Mouse (Mus musculus) MEL (cell line): ENCODE data around the gene Pnpla5.

Experiments used
- CHD1 ChIP-seq: IDR thresholded peaks from 2 replicates; pipeline ENCODE4 v1.6.1; 2012; ENCODE audit warnings: low read depth, mild to moderate bottlenecking, inconsistent platforms, low read length, improper control_type of control experiment
- CTCF ChIP-seq, 3 experiments: IDR thresholded peaks in 2 of 3; conservative IDR thresholded peaks in 1 of 3; 2 replicates each; pipeline ENCODE4 v1.5.1; 2011 to 2012; ENCODE audit warnings: low read length in 3 of 3, low read depth in 2 of 3, mild to moderate bottlenecking in 2 of 3, improper control_type of control experiment in 1 of 3, inconsistent platforms in 1 of 3, mixed read lengths in 1 of 3, moderate library complexity in 1 of 3; ENCODE audit not compliant: control insufficient read depth in 1 of 3, insufficient read depth in 1 of 3, poor library complexity in 1 of 3, severe bottlenecking in 1 of 3
- GABPA ChIP-seq: IDR thresholded peaks from 2 replicates; pipeline ENCODE4 v1.6.1; 2012; ENCODE audit warnings: low read depth, mild to moderate bottlenecking, inconsistent platforms, low read length, improper control_type of control experiment, moderate library complexity
- GATA1 ChIP-seq: IDR thresholded peaks from 2 replicates; pipeline ENCODE4 v1.6.1; 2011; ENCODE audit warnings: low read depth, low read length, improper control_type of control experiment
- MAFK ChIP-seq: IDR thresholded peaks from 2 replicates; pipeline ENCODE4 v1.6.1; 2011; ENCODE audit warnings: low read depth, mild to moderate bottlenecking, low read length, improper control_type of control experiment, borderline replicate concordance
- MEF2A ChIP-seq: IDR thresholded peaks from 2 replicates; pipeline ENCODE4 v1.6.1; 2014; ENCODE audit warnings: low read depth, mild to moderate bottlenecking, inconsistent platforms, low read length, improper control_type of control experiment; ENCODE audit not compliant: poor library complexity, insufficient replicate concordance, severe bottlenecking; ENCODE audit errors: extremely low read depth
- POLR2A ChIP-seq, 2 experiments: IDR thresholded peaks; 2 replicates each; pipeline ENCODE4 v1.6.1; 2011 to 2012; ENCODE audit warnings: low read length in 2 of 2, mild to moderate bottlenecking in 2 of 2, control low read depth in 1 of 2, improper control_type of control experiment in 1 of 2, low read depth in 1 of 2, moderate library complexity in 1 of 2; ENCODE audit not compliant: control insufficient read depth in 1 of 2, insufficient read depth in 1 of 2, poor library complexity in 1 of 2
- SMC3 ChIP-seq: IDR thresholded peaks from 2 replicates; pipeline ENCODE4 v1.6.1; 2011; ENCODE audit warnings: low read depth, low read length, improper control_type of control experiment
- TAL1 ChIP-seq: IDR thresholded peaks from 2 replicates; pipeline ENCODE4 v1.6.1; 2012; ENCODE audit warnings: mild to moderate bottlenecking, inconsistent platforms, low read length, moderate library complexity, mixed read lengths
- ZMIZ1 ChIP-seq: IDR thresholded peaks from 2 replicates; pipeline ENCODE4 v1.6.1; 2012; ENCODE audit warnings: low read depth, mild to moderate bottlenecking, inconsistent platforms, low read length, improper control_type of control experiment, moderate library complexity

GRCm38 (mm10) chr15:84077151-84077550 is 45.8 kb downstream of the Pnpla5 start:
- TF ChIP-seq MEF2A (no peak), SMC3 (no peak), TAL1 (no peak), GATA1 (no peak), GABPA (no peak), CHD1 (no peak), ZMIZ1 (no peak), POLR2A (IDR thresholded peaks at IDR 0.05; ENCODE audit: control insufficient read depth in 1 of 2, insufficient read depth in 1 of 2, low read depth in 1 of 2, low read length in 2 of 2, poor library complexity in 1 of 2) (no peak), MAFK (no peak), CTCF (IDR thresholded peaks at IDR 0.05 in 2 of 3, conservative IDR thresholded peaks at IDR 0.05 in 1 of 3; ENCODE audit: control insufficient read depth in 1 of 3, insufficient read depth in 1 of 3, low read depth in 2 of 3, low read length in 3 of 3, poor library complexity in 1 of 3, severe bottlenecking in 1 of 3) (no peak)
